Mouse (Mus musculus): ENCODE results near the gene Rftn1. TPM values are rescaled to one million over a fixed set of nuclear protein-coding genes. Genes with fewer than 3 reads are reported as not detected.

Rftn1 gene
- polyA plus RNA-seq, 1 experiment from 2014 or later: 11.2 TPM

DNA sequence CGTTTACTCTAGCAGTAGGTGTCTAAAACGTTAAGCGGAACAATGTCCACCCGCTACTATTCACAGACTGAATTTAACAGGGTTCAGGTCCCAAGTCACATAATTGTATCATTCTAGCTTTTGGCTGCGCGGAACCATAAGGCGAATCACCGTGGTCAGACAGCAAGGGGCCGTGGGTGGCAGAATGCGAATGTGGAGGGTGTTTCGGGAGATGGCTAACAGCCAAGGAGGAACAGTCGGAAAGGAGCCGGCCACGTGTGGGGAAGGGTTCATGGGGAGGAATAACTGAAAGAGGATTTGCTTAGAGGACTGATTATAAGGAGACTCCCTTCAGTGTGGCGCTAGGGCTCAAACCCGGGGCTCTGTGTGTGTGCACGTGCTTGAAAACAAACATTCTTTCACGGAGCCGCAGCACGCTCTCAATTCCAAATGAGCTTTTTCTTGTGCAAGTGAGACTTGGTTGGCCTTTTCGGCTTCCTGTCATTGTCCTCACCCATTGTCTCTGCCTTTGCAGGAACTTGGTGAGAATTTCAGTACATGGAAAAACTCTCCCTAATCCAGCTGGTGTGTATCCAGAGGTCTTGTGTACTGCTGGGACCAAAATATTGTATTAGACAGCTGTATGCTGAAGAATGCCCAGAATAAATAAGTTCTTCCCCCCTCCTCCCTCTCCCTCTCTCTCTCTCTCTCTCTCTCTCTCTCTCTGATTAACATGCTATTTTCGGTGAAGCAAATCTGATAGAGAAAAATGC is 238.4 kb downstream of the Rftn1 start:
- Histone ChIP-seq H3K36me3 (ENCODE audit: control insufficient read depth, insufficient read depth, low read length) (no peaks in the 10 kb centered on the region), H3K9me3 (replicated peaks; ENCODE audit: control insufficient read depth, low read length) (no peaks in the 10 kb centered on the region), H3K9ac (ENCODE audit: low read depth, low read length) (peak overlapping the region; percentile 10; the same call in 1 of the 2 replicates), H3K27ac (ENCODE audit: low read depth, low read length) (peak overlapping the region; percentile 25; the same call in 1 of the 2 replicates), H3K4me2 (peak overlapping the region; percentile 42), H3K27me3 (ENCODE audit: control insufficient read depth, insufficient read depth, low read length) (no peaks in the 10 kb centered on the region), H3K4me3 (ENCODE audit: low read depth, low read length) (no peak overlapping the region), H3K4me1 (ENCODE audit: control insufficient read depth, insufficient read depth, low read length) (no peaks in the 10 kb centered on the region)
- 42% methylated on average over 22 of the region's 22 CpGs for WGBS (ENCODE audit: insufficient replicate concordance)
- ATAC-seq (replicated peaks; ENCODE audit: insufficient number of reproducible peaks, low FRiP score, low TSS enrichment): no peak

DNA sequence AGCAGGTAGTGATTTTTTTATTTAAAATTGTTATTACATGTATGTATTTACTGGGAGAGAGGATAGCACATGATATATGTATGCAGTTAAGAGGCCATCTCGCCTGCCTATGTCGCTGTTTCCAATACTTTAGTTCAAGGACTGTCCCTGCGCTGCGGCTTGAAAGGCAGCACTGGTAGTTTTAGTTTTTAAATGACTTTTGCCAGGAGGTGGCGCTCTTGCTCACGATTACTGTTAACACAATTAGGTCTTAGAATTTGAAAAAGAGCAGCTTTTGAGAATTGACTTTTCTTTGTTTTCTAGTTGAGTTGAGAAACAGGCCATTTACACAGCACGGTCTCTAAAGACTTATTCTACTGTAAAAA is 239.0 kb downstream of the Rftn1 start:
- Histone ChIP-seq H3K27me3 (ENCODE audit: control insufficient read depth, insufficient read depth, low read length) (no peaks in the 10 kb centered on the region), H3K4me3 (ENCODE audit: low read depth, low read length) (no peak overlapping the region), H3K4me1 (ENCODE audit: control insufficient read depth, insufficient read depth, low read length) (no peaks in the 10 kb centered on the region), H3K9me3 (replicated peaks; ENCODE audit: control insufficient read depth, low read length) (no peaks in the 10 kb centered on the region), H3K9ac (ENCODE audit: low read depth, low read length) (peak overlapping the region; percentile 10; the same call in 1 of the 2 replicates), H3K36me3 (ENCODE audit: control insufficient read depth, insufficient read depth, low read length) (no peaks in the 10 kb centered on the region), H3K4me2 (peak overlapping the region; percentile 42), H3K27ac (ENCODE audit: low read depth, low read length) (no peak overlapping the region; the same call in 1 of the 2 replicates)
- ATAC-seq (replicated peaks; ENCODE audit: insufficient number of reproducible peaks, low FRiP score, low TSS enrichment): no peak
- WGBS (ENCODE audit: insufficient replicate concordance): 5% methylated on average over 7 of the region's 7 CpGs

DNA sequence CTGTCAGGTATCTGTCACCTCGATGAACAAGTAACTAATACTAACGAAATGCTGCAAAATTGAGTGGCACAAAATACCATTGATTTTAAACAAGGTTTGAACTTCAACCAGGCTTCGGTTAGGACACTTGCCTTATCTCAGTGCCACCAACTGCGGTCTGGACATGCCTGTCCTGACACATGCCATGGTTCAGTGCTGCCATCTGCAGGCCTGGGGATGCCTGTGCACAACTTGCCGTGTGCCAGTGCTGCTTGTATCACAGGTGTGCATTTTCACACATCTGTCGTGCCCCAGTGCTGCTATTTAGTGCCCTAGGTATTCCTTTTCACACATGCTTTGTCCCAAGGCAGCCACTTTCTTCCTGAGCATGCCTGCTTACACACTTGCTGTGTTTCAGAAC is 247.8 kb downstream of the Rftn1 start:
- no peak overlapping the region for H3K27ac ChIP-seq (ENCODE audit: low read depth, low read length)
- no peaks in the 10 kb centered on the region for H3K36me3 ChIP-seq (ENCODE audit: control insufficient read depth, insufficient read depth, low read length)
- H3K4me1 ChIP-seq (ENCODE audit: control insufficient read depth, insufficient read depth, low read length): no peaks in the 10 kb centered on the region
- H3K4me3 ChIP-seq (ENCODE audit: low read depth, low read length): no peak overlapping the region
- H3K9me3 ChIP-seq (replicated peaks; ENCODE audit: control insufficient read depth, low read length): peaks cover 2% of the 10 kb centered on the region; the same call in 1 of the 2 replicates
- WGBS (ENCODE audit: insufficient replicate concordance): 60% methylated on average over 6 of the region's 6 CpGs
- no peak for ATAC-seq (replicated peaks; ENCODE audit: insufficient number of reproducible peaks, low FRiP score, low TSS enrichment)
- H3K27me3 ChIP-seq (ENCODE audit: control insufficient read depth, insufficient read depth, low read length): 0 out of 2 replicates have a peak, but pooled peaks cover 2% of the 10 kb centered on the region
- no peak overlapping the region for H3K4me2 ChIP-seq
- no peak overlapping the region for H3K9ac ChIP-seq (ENCODE audit: low read depth, low read length)

Other genes starting within 250 kb of the Rftn1 start
- 0.50 and 0.65 TPM in 2 replicates for gene Dazl, start 103.0 kb upstream of the Rftn1 start, polyA plus RNA-seq (2014; fragmentation: Nextera tagmentation; extraction: Ambion mirVana)